Mouse (Mus musculus) cerebellum, adult 2 months (tissue): ENCODE data around the gene Vcp.
"Not testable (repeated sequence)": the region's sequence is repeated elsewhere in the genome, so short reads cannot be mapped to it uniquely, and the experiment has no call there.

ENCODE experiments used
- CTCF ChIP-seq: fragments of 200-500 bp; IDR thresholded peaks from 2 replicates; pipeline ENCODE4 v1.5.1; 2011; ENCODE audit warnings: low read depth, mild to moderate bottlenecking, control low read depth, low read length, moderate library complexity, borderline replicate concordance; ENCODE audit not compliant: insufficient read depth
- POLR2A ChIP-seq: fragments of 200-500 bp; IDR thresholded peaks from 2 replicates; pipeline ENCODE4 v1.6.1; 2011; ENCODE audit warnings: low read length, control low read depth, borderline replicate concordance; ENCODE audit not compliant: insufficient read depth

DNA sequence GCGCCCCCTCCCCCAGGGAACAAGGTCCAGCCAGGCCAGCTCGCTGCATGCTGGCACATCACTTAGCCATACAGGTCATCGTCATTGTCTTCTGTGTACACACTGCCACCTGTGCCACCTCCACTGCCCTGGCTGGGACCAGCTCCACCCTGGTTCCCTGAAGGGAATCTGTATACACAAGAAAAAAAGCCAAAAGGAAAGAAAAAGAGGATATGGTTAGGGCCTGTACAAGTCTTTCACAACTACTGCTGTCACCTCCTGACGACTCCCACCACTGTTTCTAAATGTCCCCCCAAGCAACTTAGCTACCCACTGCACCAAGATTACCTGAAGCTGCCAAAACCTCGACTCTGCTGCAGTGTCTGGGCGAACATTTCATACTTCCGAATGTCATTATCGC, 19.8 kb downstream of the Vcp start:
- TF ChIP-seq CTCF, POLR2A: not testable (repeated sequence)
